In the genomic region with DNA sequence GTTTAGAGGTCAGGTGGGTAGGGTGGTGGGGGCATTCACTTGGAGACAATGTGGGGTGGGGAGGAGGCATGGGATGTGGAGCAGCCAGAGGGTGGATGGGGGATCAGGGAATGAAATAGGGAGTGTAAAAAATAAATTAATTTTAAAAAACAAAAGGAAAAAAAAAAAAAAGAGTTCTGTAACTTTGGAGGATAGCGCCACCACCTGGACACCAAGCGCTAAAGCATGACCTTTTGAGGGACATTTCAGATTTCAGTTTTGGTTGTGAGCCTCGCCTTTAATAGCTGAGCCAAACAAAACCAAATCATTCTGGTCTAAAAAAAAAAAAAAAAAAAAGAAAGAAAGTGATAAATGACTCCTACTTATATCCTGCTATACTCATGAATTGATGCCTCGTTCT, we compare ENCODE assay signal across 16 mouse cellular contexts.
A peak's percentile ranks its signal among the peaks of the same experiment; 100 is the strongest.
DNase-seq lines count a peak whose midpoint lies in the region; ATAC-seq and TF ChIP-seq lines count a peak whose summit lies in the region.
"Had no signal": no experiment of that assay in that cellular context is flagged by ENCODE, and none has a peak within 500 bp of the region (broad histone marks: within the 10 kb centered on the region; RNA-seq: fewer than 3 reads in every experiment).

No protein-coding gene starts in this region.

- no peak overlapping the region for H3K27ac ChIP-seq in kidney, postnatal 0 days
- H3K27ac ChIP-seq in kidney, embryonic 15.5 days = no peak overlapping the region
- H3K27ac ChIP-seq: macrophage had no signal

- no peak for DNase-seq in kidney, postnatal 0 days (ENCODE audit: low spot score)
- DNase-seq in 3T3-L1 (ENCODE audit: low read depth, low spot score) (peak; percentile 11), A20 (ENCODE audit: low read depth, low spot score) (peak; percentile 22), ZHBTc4 (ENCODE audit: low read depth, low spot score) (peak; percentile 26)
- no peak for DNase-seq in urinary bladder, postnatal 14 days (ENCODE audit: low spot score)
- no peak for DNase-seq in urinary bladder, postnatal 36 days (ENCODE audit: low spot score in 2 of 2)
- DNase-seq: cerebellum, adult 9-11 months; forebrain, postnatal 0 days; kidney, adult 9 months; lung, adult 2 months; midbrain, embryonic 14.5 days; right cerebral cortex, postnatal 14 days had no signal

- H3K4me3 ChIP-seq in kidney, postnatal 0 days (replicated peaks; ENCODE audit: low read depth, low read length) = no peak overlapping the region
- H3K4me3 ChIP-seq in kidney, embryonic 15.5 days (replicated peaks) = no peak overlapping the region

- H3K4me2 ChIP-seq in kidney, postnatal 0 days (ENCODE audit: low read length) = no peak overlapping the region
- H3K4me2 ChIP-seq in kidney, embryonic 15.5 days = no peak overlapping the region
- H3K4me2 ChIP-seq: heart, embryonic 11.5 days had no signal

- no peaks in the 10 kb centered on the region for H3K27me3 ChIP-seq in kidney, postnatal 0 days (ENCODE audit: insufficient read depth, low read length)
- H3K27me3 ChIP-seq in kidney, embryonic 15.5 days = no peaks in the 10 kb centered on the region

- H3K9ac ChIP-seq in kidney, postnatal 0 days (ENCODE audit: low read depth, low read length) = no peak overlapping the region
- H3K9ac ChIP-seq in kidney, embryonic 15.5 days = no peak overlapping the region
- H3K9ac ChIP-seq: forebrain, postnatal 0 days had no signal

- H3K9me3 ChIP-seq in kidney, postnatal 0 days (replicated peaks; ENCODE audit: low read length) = no peaks in the 10 kb centered on the region
- H3K9me3 ChIP-seq in kidney, embryonic 15.5 days (replicated peaks) = no peaks in the 10 kb centered on the region
- H3K9me3 ChIP-seq: G1E had no signal

- WGBS in kidney, postnatal 0 days = 67% methylated on average over 4 of the region's 4 CpGs
- 63% methylated on average over 4 of the region's 4 CpGs for whole genome bisulfite sequencing in kidney, embryonic 15.5 days

- no peak for ATAC-seq in kidney, postnatal 0 days (replicated peaks; ENCODE audit: low FRiP score, low read depth)
- ATAC-seq in kidney, embryonic 15.5 days (replicated peaks; ENCODE audit: low FRiP score) = no peak
- ATAC-seq: forebrain, postnatal 0 days had no signal

- no peaks in the 10 kb centered on the region for H3K4me1 ChIP-seq in kidney, postnatal 0 days (replicated peaks; ENCODE audit: insufficient read depth, low read length)
- H3K4me1 ChIP-seq in kidney, embryonic 15.5 days = 0 out of 2 replicates have a peak, but pooled peaks cover 3% of the 10 kb centered on the region

- no peaks in the 10 kb centered on the region for H3K36me3 ChIP-seq in kidney, postnatal 0 days (ENCODE audit: insufficient read depth, low read length)
- H3K36me3 ChIP-seq in kidney, embryonic 15.5 days = no peaks in the 10 kb centered on the region
- H3K36me3 ChIP-seq: G1E had no signal

- peak; percentile 45; the same call in 1 of the 2 replicates for TF ChIP-seq CTCF in kidney, postnatal 0 days (IDR thresholded peaks at IDR 0.05; ENCODE audit: low read depth)

Comparison
In these comparisons a context has a peak if more than half of its experiments do, and no peak if none do; other contexts are left out.
1. DNase-seq: peak in 3T3-L1 (single experiment), A20 (single experiment) and ZHBTc4 (single experiment); none in kidney, postnatal 0 days (single experiment), urinary bladder, postnatal 14 days (single experiment) and urinary bladder, postnatal 36 days (0 of 2).